Comparison of ENCODE assay signal across 10 mouse cellular contexts in genomic region chr6:84656680-84657079, GRCm38 (mm10).
DNase-seq lines count a peak whose midpoint lies in the region; ATAC-seq and TF ChIP-seq lines count a peak whose summit lies in the region.
"Had no signal": no experiment of that assay in that cellular context is flagged by ENCODE, and none has a peak within 500 bp of the region (broad histone marks: within the 10 kb centered on the region; RNA-seq: fewer than 3 reads in every experiment).

No protein-coding gene starts in this region.

- H3K36me3 ChIP-seq in liver, adult 2 months (ENCODE audit: control insufficient read depth, insufficient read depth, low read length) = no peaks in the 10 kb centered on the region
- H3K36me3 ChIP-seq in liver, embryonic 11.5 days (ENCODE audit: control insufficient read depth, insufficient read depth, low read length) = no peaks in the 10 kb centered on the region
- H3K36me3 ChIP-seq in embryonic facial prominence, embryonic 15.5 days = no peaks in the 10 kb centered on the region
- H3K36me3 ChIP-seq in midbrain, embryonic 14.5 days (ENCODE audit: control insufficient read depth, insufficient read depth, low read length) = no peaks in the 10 kb centered on the region
- H3K36me3 ChIP-seq: hindbrain, embryonic 13.5 days had no signal

- H3K79me2 ChIP-seq in liver, adult 2 months (ENCODE audit: control insufficient read depth, insufficient read depth, low read length) = no peaks in the 10 kb centered on the region

- ATAC-seq in liver, embryonic 11.5 days (replicated peaks; ENCODE audit: low FRiP score) = no peak
- peak; percentile 91 for ATAC-seq in activated CD4-positive, CD25-positive, alpha-beta regulatory T cell, adult 4 months
- ATAC-seq in embryonic facial prominence, embryonic 15.5 days (ENCODE audit: insufficient number of reproducible peaks, low FRiP score, low TSS enrichment, low read depth) = 0 out of 2 replicates have a peak, but pooled peaks have one; percentile 24
- ATAC-seq in midbrain, embryonic 14.5 days (ENCODE audit: low FRiP score, low TSS enrichment) = no peak

- no peaks in the 10 kb centered on the region for H3K27me3 ChIP-seq in liver, adult 2 months (ENCODE audit: control insufficient read depth, insufficient read depth, low read length)
- H3K27me3 ChIP-seq in liver, embryonic 11.5 days (replicated peaks; ENCODE audit: control insufficient read depth, insufficient read depth, low read length) = no peaks in the 10 kb centered on the region
- H3K27me3 ChIP-seq in embryonic facial prominence, embryonic 15.5 days = no peaks in the 10 kb centered on the region
- H3K27me3 ChIP-seq in midbrain, embryonic 14.5 days (ENCODE audit: control insufficient read depth, insufficient read depth, low read length) = no peaks in the 10 kb centered on the region
- H3K27me3 ChIP-seq: hindbrain, embryonic 13.5 days had no signal

- no peak overlapping the region for H3K9ac ChIP-seq in liver, adult 2 months (ENCODE audit: low read depth, low read length)
- H3K9ac ChIP-seq in liver, embryonic 11.5 days (ENCODE audit: low read depth, low read length) = no peak overlapping the region
- no peak overlapping the region for H3K9ac ChIP-seq in embryonic facial prominence, embryonic 15.5 days
- no peak overlapping the region for H3K9ac ChIP-seq in midbrain, embryonic 14.5 days (replicated peaks; ENCODE audit: low read length)
- H3K9ac ChIP-seq: hindbrain, embryonic 13.5 days had no signal

- no peaks in the 10 kb centered on the region for H3K9me3 ChIP-seq in liver, embryonic 11.5 days (ENCODE audit: control insufficient read depth, low read length)
- no peaks in the 10 kb centered on the region for H3K9me3 ChIP-seq in embryonic facial prominence, embryonic 15.5 days (replicated peaks)
- no peaks in the 10 kb centered on the region for H3K9me3 ChIP-seq in midbrain, embryonic 14.5 days (ENCODE audit: control insufficient read depth, low read length)
- H3K9me3 ChIP-seq: hindbrain, embryonic 13.5 days had no signal

- intact Hi-C loops in heart, postnatal 14 days (cut with DNase I) = no loop called here

- no peak for TF ChIP-seq POLR2A in liver, adult 2 months (IDR thresholded peaks at IDR 0.05; ENCODE audit: extremely low read depth, insufficient read depth, low read length)

- TF ChIP-seq CTCF in liver, adult 2 months (IDR thresholded peaks at IDR 0.05; ENCODE audit: low read depth, low read length) = no peak

- WGBS in liver, adult 2 months = 49% methylated on average over 2 of the region's 2 CpGs
- 27% methylated on average over 2 of the region's 2 CpGs for WGBS in liver, embryonic 11.5 days
- WGBS in embryonic facial prominence, embryonic 15.5 days = 12% methylated on average over 2 of the region's 2 CpGs
- 61% methylated on average over 2 of the region's 2 CpGs for WGBS in midbrain, embryonic 14.5 days

- no peak overlapping the region for H3K4me2 ChIP-seq in liver, embryonic 11.5 days
- no peak overlapping the region for H3K4me2 ChIP-seq in embryonic facial prominence, embryonic 15.5 days (replicated peaks)
- H3K4me2 ChIP-seq in midbrain, embryonic 14.5 days (ENCODE audit: low read length) = no peak overlapping the region
- H3K4me2 ChIP-seq: hindbrain, embryonic 13.5 days had no signal

- no peak overlapping the region for H3K27ac ChIP-seq in liver, adult 2 months (replicated peaks; ENCODE audit: insufficient read depth, low read depth, low read length)
- no peak overlapping the region for H3K27ac ChIP-seq in liver, embryonic 11.5 days (ENCODE audit: low read depth, low read length)
- no peak overlapping the region for H3K27ac ChIP-seq in embryonic facial prominence, embryonic 15.5 days (replicated peaks)
- H3K27ac ChIP-seq in midbrain, embryonic 14.5 days (replicated peaks; ENCODE audit: low read depth, low read length) = no peak overlapping the region
- H3K27ac ChIP-seq: hindbrain, embryonic 13.5 days had no signal

- no peak overlapping the region for H3K4me3 ChIP-seq in liver, adult 2 months (ENCODE audit: insufficient read depth, low read depth, low read length)
- H3K4me3 ChIP-seq in liver, embryonic 11.5 days (ENCODE audit: low read depth, low read length) = no peak overlapping the region
- no peak overlapping the region for H3K4me3 ChIP-seq in embryonic facial prominence, embryonic 15.5 days (replicated peaks)
- no peak overlapping the region for H3K4me3 ChIP-seq in midbrain, embryonic 14.5 days (replicated peaks; ENCODE audit: low read depth, low read length)
- H3K4me3 ChIP-seq: hindbrain, embryonic 13.5 days had no signal

- no peaks in the 10 kb centered on the region for H3K4me1 ChIP-seq in liver, adult 2 months (ENCODE audit: control insufficient read depth, insufficient read depth, low read length)
- H3K4me1 ChIP-seq in liver, embryonic 11.5 days (replicated peaks; ENCODE audit: control insufficient read depth, insufficient read depth, low read length) = no peaks in the 10 kb centered on the region
- H3K4me1 ChIP-seq in embryonic facial prominence, embryonic 15.5 days = peaks cover 15% of the 10 kb centered on the region
- H3K4me1 ChIP-seq in midbrain, embryonic 14.5 days (ENCODE audit: control insufficient read depth, insufficient read depth, low read length) = no peaks in the 10 kb centered on the region
- H3K4me1 ChIP-seq: hindbrain, embryonic 13.5 days had no signal

- DNase-seq in liver, adult 2 months (ENCODE audit: extremely low read depth, low read depth, low spot score) = peak; percentile 16
- no peak for DNase-seq in liver, embryonic 11.5 days (ENCODE audit: low spot score)
- DNase-seq in thymus, postnatal 14 days = peak; percentile 55
- DNase-seq in midbrain, embryonic 14.5 days = no peak
- no peak for DNase-seq in heart, postnatal 14 days
- DNase-seq in cerebellum, adult 18-20 months = no peak
- DNase-seq: gastrocnemius, postnatal 36 days had no signal

Comparison
In these comparisons a context has a peak if more than half of its experiments do, and no peak if none do; other contexts are left out.
1. DNase-seq: peak in liver, adult 2 months (single experiment) and thymus, postnatal 14 days (single experiment); none in liver, embryonic 11.5 days (single experiment), midbrain, embryonic 14.5 days (single experiment), heart, postnatal 14 days (0 of 2) and cerebellum, adult 18-20 months (0 of 2).
2. ATAC-seq: peak in activated CD4-positive, CD25-positive, alpha-beta regulatory T cell, adult 4 months (single experiment) and embryonic facial prominence, embryonic 15.5 days (single experiment); none in liver, embryonic 11.5 days (single experiment) and midbrain, embryonic 14.5 days (single experiment).